Mouse (Mus musculus): Measurements from ENCODE around the gene Plekhs1.

DNA sequence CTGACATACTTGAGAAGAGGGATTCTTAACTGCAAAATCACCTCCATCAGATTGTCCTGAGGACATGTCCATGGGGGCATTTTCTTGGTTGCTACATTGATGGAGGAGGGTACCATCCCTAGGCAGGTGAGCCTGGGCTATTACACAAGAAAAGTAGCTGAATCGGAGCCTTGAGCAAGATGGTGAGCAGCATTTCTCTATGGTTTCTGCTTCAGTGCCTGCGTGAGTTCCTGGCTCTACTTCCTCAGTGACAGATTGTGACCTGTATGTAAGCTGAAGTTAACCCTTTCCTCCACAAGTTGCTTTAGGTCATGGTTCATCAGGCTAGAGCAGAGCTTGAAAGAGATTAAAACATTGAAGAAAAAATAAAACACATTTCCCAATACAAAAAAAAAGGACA is 6.1 kb upstream of the Plekhs1 start:
- TF ChIP-seq CTCF (IDR thresholded peaks at IDR 0.05; ENCODE audit: borderline replicate concordance, extremely low read depth, insufficient read depth, insufficient read length) = no peak
- no peak for TF ChIP-seq POLR2A (IDR thresholded peaks at IDR 0.05; ENCODE audit: borderline replicate concordance, extremely low read depth, insufficient read depth, insufficient read length, poor library complexity, severe bottlenecking)
